Mouse (Mus musculus): ENCODE data around the gene Ppm1h. TPM values are rescaled to one million over a fixed set of nuclear protein-coding genes. Genes with fewer than 3 reads are reported as not detected.

Ppm1h gene
- polyA plus RNA-seq, 1 experiment from 2014 or later: 7.6 TPM

DNA sequence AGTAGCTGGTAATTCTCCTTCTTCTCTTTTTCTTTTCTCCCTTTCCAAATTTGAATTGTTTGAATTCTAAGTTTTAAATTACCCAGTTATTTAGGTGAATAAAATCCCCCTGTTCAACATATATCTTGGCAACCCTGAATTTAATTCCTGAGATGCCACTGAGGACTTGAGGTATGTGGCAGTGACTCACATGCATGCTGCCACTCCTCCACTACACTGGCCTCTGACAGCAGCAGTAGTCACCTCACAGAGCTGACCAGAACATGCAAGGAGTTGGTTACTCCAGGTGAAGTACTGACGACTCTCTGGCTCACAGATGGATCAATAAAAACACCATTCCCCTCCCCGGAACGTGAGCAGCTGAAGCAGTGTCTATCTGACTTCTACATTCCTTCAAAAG lies 98.9 kb downstream of the Ppm1h start:
- Histone ChIP-seq H3K4me3 (no peak overlapping the region), H3K27me3 (no peaks in the 10 kb centered on the region), H3K4me2 (no peak overlapping the region), H3K27ac (no peak overlapping the region), H3K9ac (no peak overlapping the region), H3K9me3 (no peaks in the 10 kb centered on the region), H3K36me3 (no peaks in the 10 kb centered on the region), H3K4me1 (peaks cover 7% of the 10 kb centered on the region; the same call in 1 of the 2 replicates)
- WGBS: 59% methylated on average over 3 of the region's 3 CpGs
- no peak for ATAC-seq (ENCODE audit: borderline replicate concordance, extremely low read depth, low FRiP score, low TSS enrichment)

DNA sequence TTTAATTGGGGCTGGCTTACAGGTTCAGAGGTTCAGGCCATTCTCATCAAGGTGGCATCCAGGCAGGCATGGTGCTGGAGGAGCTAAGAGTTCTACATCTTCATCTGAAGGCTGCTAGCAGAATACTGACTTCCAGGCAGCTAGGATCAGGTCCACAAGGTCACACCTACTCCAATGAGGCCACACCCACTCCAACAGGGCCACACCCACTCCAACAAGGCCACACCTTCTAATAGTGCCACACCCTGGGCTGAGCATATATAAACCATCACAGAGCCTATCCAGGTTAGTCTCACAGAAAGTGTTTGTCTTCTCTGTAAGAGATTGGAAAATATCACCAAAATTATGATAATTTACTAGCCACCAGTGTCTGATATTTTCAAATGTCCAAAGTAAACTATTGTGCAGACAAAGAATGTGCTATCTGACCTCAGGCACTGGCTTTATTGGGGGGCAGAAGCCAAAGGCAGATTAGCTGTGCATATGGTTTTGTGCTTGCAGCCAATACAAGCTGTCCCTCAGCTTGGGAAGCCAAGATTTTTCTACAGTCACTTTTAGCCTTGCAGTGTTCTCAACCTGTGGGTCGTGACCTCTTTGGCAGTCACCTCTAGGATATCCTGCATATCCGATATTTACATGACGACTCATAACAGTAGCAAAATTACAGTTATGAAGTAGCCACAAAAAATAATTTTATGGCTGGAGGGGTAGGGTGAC lies 99.5 kb downstream of the Ppm1h start:
- H3K27ac ChIP-seq: no peak overlapping the region
- H3K9me3 ChIP-seq: no peaks in the 10 kb centered on the region
- peaks cover 10% of the 10 kb centered on the region for H3K4me1 ChIP-seq
- H3K9ac ChIP-seq: no peak overlapping the region
- H3K4me3 ChIP-seq: no peak overlapping the region
- 78% methylated on average over 3 of the region's 3 CpGs for WGBS
- no peaks in the 10 kb centered on the region for H3K27me3 ChIP-seq
- H3K4me2 ChIP-seq: no peak overlapping the region
- ATAC-seq (ENCODE audit: borderline replicate concordance, extremely low read depth, low FRiP score, low TSS enrichment): no peak
- H3K36me3 ChIP-seq: no peaks in the 10 kb centered on the region

GRCm38 (mm10) chr10:122779351-122779750 lies 100.8 kb downstream of the Ppm1h start:
- H3K27me3 ChIP-seq: no peaks in the 10 kb centered on the region
- no peak overlapping the region for H3K4me2 ChIP-seq
- H3K4me3 ChIP-seq: no peak overlapping the region
- 44% methylated on average over 12 of the region's 12 CpGs for WGBS
- no peak for ATAC-seq (ENCODE audit: borderline replicate concordance, extremely low read depth, low FRiP score, low TSS enrichment)
- H3K9me3 ChIP-seq: no peaks in the 10 kb centered on the region
- H3K4me1 ChIP-seq: peaks cover 15% of the 10 kb centered on the region
- H3K9ac ChIP-seq: no peak overlapping the region
- no peak overlapping the region for H3K27ac ChIP-seq
- no peaks in the 10 kb centered on the region for H3K36me3 ChIP-seq

- no peak overlapping the region for H3K4me3 ChIP-seq
- peak; percentile 95 for ATAC-seq (ENCODE audit: borderline replicate concordance, extremely low read depth, low FRiP score, low TSS enrichment)
- H3K4me1 ChIP-seq: peaks cover 15% of the 10 kb centered on the region
- H3K27me3 ChIP-seq: no peaks in the 10 kb centered on the region
- 2% methylated on average over 4 of the region's 4 CpGs for WGBS
- H3K36me3 ChIP-seq: no peaks in the 10 kb centered on the region
- no peak overlapping the region for H3K4me2 ChIP-seq
- H3K9me3 ChIP-seq: no peaks in the 10 kb centered on the region
- H3K27ac ChIP-seq: peak overlapping the region; percentile 50; the same call in 1 of the 2 replicates
- H3K9ac ChIP-seq: no peak overlapping the region
These were observed 104.2 kb downstream of the Ppm1h start for GRCm38 (mm10) chr10:122782755-122783154.

GRCm38 (mm10) chr10:122789648-122790170 lies 111.1 kb downstream of the Ppm1h start:
- 44% methylated on average over 12 of the region's 12 CpGs for WGBS
- Histone ChIP-seq H3K27ac (no peak overlapping the region), H3K9me3 (no peaks in the 10 kb centered on the region), H3K36me3 (no peaks in the 10 kb centered on the region), H3K27me3 (no peaks in the 10 kb centered on the region), H3K4me2 (no peak overlapping the region), H3K9ac (no peak overlapping the region), H3K4me1 (peaks cover 25% of the 10 kb centered on the region), H3K4me3 (no peak overlapping the region)
- no peak for ATAC-seq (ENCODE audit: borderline replicate concordance, extremely low read depth, low FRiP score, low TSS enrichment)

DNA sequence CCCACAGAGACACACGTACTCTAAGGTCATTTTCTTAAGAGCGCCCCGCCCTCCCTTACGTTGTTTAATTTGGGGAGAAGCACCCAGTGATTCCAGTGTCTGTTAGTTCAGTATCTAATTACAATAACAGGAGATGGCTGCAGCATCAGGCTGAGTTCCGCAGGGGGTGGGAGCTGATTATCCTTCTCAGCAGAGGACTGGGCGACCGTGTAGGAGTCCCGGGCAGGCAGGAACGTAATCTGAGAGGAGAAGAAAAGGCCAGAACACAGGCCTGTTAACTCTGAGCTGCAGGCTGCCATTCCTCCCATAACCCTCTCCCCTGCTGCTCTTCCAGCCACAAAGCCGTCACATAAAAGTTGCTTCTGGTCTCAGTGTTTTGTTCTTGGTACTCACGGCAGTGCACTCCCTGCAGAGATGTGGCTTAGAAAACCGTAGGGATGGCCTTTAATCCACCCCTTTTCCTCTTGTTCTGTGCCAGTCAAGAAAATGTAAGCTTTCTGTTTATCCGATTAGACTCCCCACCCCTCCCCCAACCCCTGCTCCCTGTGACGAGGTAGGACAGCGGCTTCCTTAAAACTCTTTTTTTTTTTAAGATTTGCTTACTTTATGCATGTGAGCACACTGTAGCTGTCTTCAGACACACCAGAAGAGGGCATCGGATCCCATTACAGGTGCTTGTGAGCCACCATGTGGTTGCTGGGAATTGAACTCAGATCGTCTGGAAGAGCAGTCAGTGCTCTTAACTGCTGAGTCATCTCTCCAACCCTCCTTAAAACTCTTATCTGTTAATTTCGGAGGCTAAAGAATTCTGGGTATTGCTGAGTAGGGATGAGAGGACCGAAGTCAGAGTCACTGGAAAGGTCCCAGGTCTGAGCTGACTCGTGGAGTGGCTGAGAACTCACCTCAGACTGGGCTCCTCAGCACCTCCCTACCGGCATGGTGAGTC lies 113.7 kb downstream of the Ppm1h start:
- no peaks in the 10 kb centered on the region for H3K36me3 ChIP-seq
- H3K9ac ChIP-seq: peak overlapping the region; percentile 29; the same call in 1 of the 2 replicates
- no peaks in the 10 kb centered on the region for H3K27me3 ChIP-seq
- H3K4me2 ChIP-seq: peak overlapping the region; percentile 53
- H3K9me3 ChIP-seq: no peaks in the 10 kb centered on the region
- H3K4me1 ChIP-seq: peaks cover 26% of the 10 kb centered on the region
- 9% methylated on average over 21 of the region's 21 CpGs for WGBS
- H3K27ac ChIP-seq: peak overlapping the region; percentile 39
- ATAC-seq (ENCODE audit: borderline replicate concordance, extremely low read depth, low FRiP score, low TSS enrichment): peak; percentile 51; the same call in 1 of the 2 replicates
- H3K4me3 ChIP-seq: peak overlapping the region; percentile 18

DNA sequence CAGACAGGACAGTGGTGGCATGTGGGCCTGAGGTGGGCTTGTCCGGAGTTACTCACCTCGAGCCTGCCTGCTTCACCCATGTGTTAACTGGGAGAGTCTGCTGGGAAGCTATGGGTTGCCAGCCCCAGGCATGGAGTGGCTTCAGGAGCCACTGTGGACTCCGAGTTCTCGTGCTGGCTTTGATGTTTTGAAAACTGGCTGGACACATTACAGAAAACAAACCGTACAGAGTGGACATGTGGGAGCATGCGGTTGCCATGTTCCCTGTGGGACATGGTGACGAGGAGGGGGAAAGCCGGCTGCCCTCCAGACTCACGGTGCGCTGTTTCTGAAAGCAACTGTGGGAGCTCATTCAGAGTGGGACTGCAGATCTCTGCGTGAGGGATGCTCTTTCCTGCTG lies 114.6 kb downstream of the Ppm1h start:
- H3K4me1 ChIP-seq: peaks cover 26% of the 10 kb centered on the region
- H3K4me3 ChIP-seq: no peak overlapping the region
- WGBS: 75% methylated on average over 11 of the region's 11 CpGs
- H3K4me2 ChIP-seq: no peak overlapping the region
- no peak for ATAC-seq (ENCODE audit: borderline replicate concordance, extremely low read depth, low FRiP score, low TSS enrichment)
- H3K9me3 ChIP-seq: no peaks in the 10 kb centered on the region
- H3K27ac ChIP-seq: no peak overlapping the region
- H3K9ac ChIP-seq: no peak overlapping the region
- H3K36me3 ChIP-seq: no peaks in the 10 kb centered on the region
- no peaks in the 10 kb centered on the region for H3K27me3 ChIP-seq

- peak; percentile 83 for ATAC-seq (ENCODE audit: borderline replicate concordance, extremely low read depth, low FRiP score, low TSS enrichment)
- Histone ChIP-seq H3K9me3 (no peaks in the 10 kb centered on the region), H3K36me3 (no peaks in the 10 kb centered on the region), H3K27me3 (no peaks in the 10 kb centered on the region), H3K27ac (peak overlapping the region; percentile 85), H3K4me3 (peak overlapping the region; percentile 32), H3K4me1 (peaks cover 26% of the 10 kb centered on the region), H3K9ac (peak overlapping the region; percentile 25; the same call in 1 of the 2 replicates), H3K4me2 (peak overlapping the region; percentile 53)
- 15% methylated on average over 20 of the region's 20 CpGs for WGBS
These were observed 115.8 kb downstream of the Ppm1h start for GRCm38 (mm10) chr10:122794187-122794850.

- Histone ChIP-seq H3K4me3 (no peak overlapping the region), H3K36me3 (no peaks in the 10 kb centered on the region), H3K27ac (no peak overlapping the region), H3K9ac (no peak overlapping the region), H3K27me3 (no peaks in the 10 kb centered on the region), H3K9me3 (no peaks in the 10 kb centered on the region), H3K4me2 (no peak overlapping the region), H3K4me1 (peaks cover 22% of the 10 kb centered on the region)
- 73% methylated on average over 6 of the region's 6 CpGs for WGBS
- no peak for ATAC-seq (ENCODE audit: borderline replicate concordance, extremely low read depth, low FRiP score, low TSS enrichment)
These were observed 119.4 kb downstream of the Ppm1h start for GRCm38 (mm10) chr10:122797955-122798354.

DNA sequence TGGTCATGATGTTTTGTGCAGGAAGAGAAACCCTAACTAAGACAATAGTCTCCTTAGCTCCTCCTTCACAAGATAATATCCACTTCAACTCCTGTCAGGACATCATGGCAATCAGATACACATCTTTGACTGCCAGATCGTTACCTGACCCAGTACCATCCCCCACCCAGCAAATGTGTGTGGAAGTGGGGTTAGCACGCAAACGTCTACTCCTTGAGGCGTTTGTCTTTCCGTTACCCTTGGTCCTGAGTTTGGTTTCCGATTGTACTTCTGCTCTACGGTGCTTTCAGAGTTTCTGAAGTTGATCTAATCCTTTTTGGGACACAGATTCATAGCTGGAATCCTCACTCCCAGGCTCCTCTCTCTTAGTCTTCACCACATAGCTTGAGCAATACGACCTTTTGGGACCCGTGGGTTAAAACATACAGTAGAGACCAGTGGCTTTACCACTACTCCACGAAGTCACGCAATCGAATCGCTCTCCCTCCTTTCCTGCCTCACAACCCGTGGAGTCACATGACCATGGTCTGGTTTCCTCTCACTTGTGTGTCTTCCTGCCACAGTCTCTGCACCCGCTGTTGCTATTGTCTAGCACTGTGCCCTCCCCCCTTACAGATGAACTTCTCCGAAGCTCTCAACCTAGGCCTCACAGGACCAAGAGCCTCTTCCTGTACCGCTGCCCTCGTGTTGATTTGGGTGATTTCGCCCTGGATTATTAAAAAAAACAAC lies 121.6 kb downstream of the Ppm1h start:
- no peaks in the 10 kb centered on the region for H3K9me3 ChIP-seq
- H3K4me3 ChIP-seq: no peak overlapping the region
- 67% methylated on average over 19 of the region's 19 CpGs for WGBS
- H3K4me1 ChIP-seq: peaks cover 9% of the 10 kb centered on the region
- H3K27ac ChIP-seq: peak overlapping the region; percentile 48; the same call in 1 of the 2 replicates
- H3K27me3 ChIP-seq: no peaks in the 10 kb centered on the region
- no peak overlapping the region for H3K9ac ChIP-seq
- ATAC-seq (ENCODE audit: borderline replicate concordance, extremely low read depth, low FRiP score, low TSS enrichment): no peak
- no peak overlapping the region for H3K4me2 ChIP-seq
- H3K36me3 ChIP-seq: no peaks in the 10 kb centered on the region

DNA sequence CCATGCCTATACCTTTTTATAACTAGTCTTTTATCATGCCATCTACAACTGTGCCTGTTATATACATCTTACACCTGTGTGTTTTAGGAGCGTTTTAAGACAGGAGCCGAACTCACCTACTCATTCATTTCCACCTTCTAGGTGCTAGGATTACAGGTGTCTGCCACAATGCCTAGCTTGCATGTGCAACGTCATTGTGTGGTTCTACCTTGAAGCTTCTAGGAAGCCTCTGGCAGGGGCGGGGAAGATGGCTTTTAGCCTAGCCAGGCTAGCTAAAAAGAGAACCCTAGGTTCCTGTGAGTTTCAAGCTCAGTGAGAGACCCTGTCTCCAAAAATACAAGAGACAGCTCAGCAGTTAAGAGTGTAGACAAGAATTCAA lies 122.2 kb downstream of the Ppm1h start:
- no peaks in the 10 kb centered on the region for H3K36me3 ChIP-seq
- H3K4me2 ChIP-seq: no peak overlapping the region
- no peaks in the 10 kb centered on the region for H3K9me3 ChIP-seq
- H3K27ac ChIP-seq: no peak overlapping the region
- 80% methylated on average over 4 of the region's 4 CpGs for WGBS
- peaks cover 9% of the 10 kb centered on the region for H3K4me1 ChIP-seq
- no peak for ATAC-seq (ENCODE audit: borderline replicate concordance, extremely low read depth, low FRiP score, low TSS enrichment)
- H3K27me3 ChIP-seq: no peaks in the 10 kb centered on the region
- no peak overlapping the region for H3K4me3 ChIP-seq
- no peak overlapping the region for H3K9ac ChIP-seq

Data from lung, embryonic 15.5 days (tissue).